9 mouse cellular contexts compared by ENCODE assay signal in the genomic region with DNA sequence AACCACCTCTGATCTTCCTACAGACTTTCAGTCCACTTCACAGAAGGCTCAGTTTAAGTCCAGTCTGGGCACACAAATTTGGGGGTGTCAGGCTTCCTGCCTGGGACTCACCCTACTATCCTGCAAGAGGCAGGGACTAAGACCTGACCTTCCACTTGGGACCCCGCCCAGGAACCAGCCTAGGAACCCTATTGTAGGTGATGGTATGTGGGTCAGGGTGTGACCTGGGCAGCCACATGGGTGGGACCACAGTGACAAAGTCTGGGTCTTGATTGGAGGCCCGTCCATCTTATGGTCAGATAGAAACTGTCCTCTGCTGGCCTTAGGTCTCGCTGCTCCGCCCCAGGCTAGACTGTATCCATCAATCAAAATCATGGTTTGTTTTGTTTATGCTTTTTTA. TPM values are rescaled to one million over a fixed set of nuclear protein-coding genes. Genes with fewer than 3 reads are reported as not detected.
DNase-seq lines count a peak whose midpoint lies in the region; ATAC-seq and TF ChIP-seq lines count a peak whose summit lies in the region.
"Had no signal": no experiment of that assay in that cellular context is flagged by ENCODE, and none has a peak within 500 bp of the region (broad histone marks: within the 10 kb centered on the region; RNA-seq: fewer than 3 reads in every experiment).

No protein-coding gene starts in this region.

- no peak for DNase-seq in heart, postnatal 14 days
- no peak for DNase-seq in forebrain, postnatal 0 days
- DNase-seq in midbrain, embryonic 11.5 days (ENCODE audit: low spot score, missing footprints): no peak
- DNase-seq in gastrocnemius, postnatal 4 days (ENCODE audit: low spot score in 2 of 2): no peak
- DNase-seq in gastrocnemius, adult 18-20 months (ENCODE audit: low spot score): no peak

- no peaks in the 10 kb centered on the region for H3K36me3 ChIP-seq in heart, embryonic 15.5 days
- peaks cover 20% of the 10 kb centered on the region for H3K36me3 ChIP-seq in E14TG2a.4 (ENCODE audit: insufficient read depth, low read length)
- H3K36me3 ChIP-seq in forebrain, postnatal 0 days (ENCODE audit: insufficient read depth): 0 out of 2 replicates have a peak, but pooled peaks cover 4% of the 10 kb centered on the region
- no peaks in the 10 kb centered on the region for H3K36me3 ChIP-seq in midbrain, embryonic 11.5 days (ENCODE audit: control insufficient read depth, insufficient read depth, low read length)

- no peak overlapping the region for H3K9ac ChIP-seq in heart, embryonic 15.5 days
- H3K9ac ChIP-seq in forebrain, postnatal 0 days: peak overlapping the region; percentile 96
- no peak overlapping the region for H3K9ac ChIP-seq in midbrain, embryonic 11.5 days (ENCODE audit: low read length)

- H3K27me3 ChIP-seq in heart, embryonic 15.5 days: peaks cover 59% of the 10 kb centered on the region
- peaks cover 6% of the 10 kb centered on the region; the same call in 1 of the 2 replicates for H3K27me3 ChIP-seq in E14TG2a.4 (ENCODE audit: insufficient read depth, low read length)
- H3K27me3 ChIP-seq in forebrain, postnatal 0 days (ENCODE audit: insufficient read depth, low read length): no peaks in the 10 kb centered on the region
- peaks cover 3% of the 10 kb centered on the region; the same call in 1 of the 2 replicates for H3K27me3 ChIP-seq in midbrain, embryonic 11.5 days (ENCODE audit: control insufficient read depth, insufficient read depth, low read length)

- no peak overlapping the region for H3K27ac ChIP-seq in heart, embryonic 15.5 days
- H3K27ac ChIP-seq in forebrain, postnatal 0 days (ENCODE audit: low read depth, low read length): no peak overlapping the region
- H3K27ac ChIP-seq in midbrain, embryonic 11.5 days (ENCODE audit: low read depth, low read length): no peak overlapping the region

- peaks cover 24% of the 10 kb centered on the region for H3K4me1 ChIP-seq in heart, embryonic 15.5 days (replicated peaks)
- peaks cover 58% of the 10 kb centered on the region for H3K4me1 ChIP-seq in E14TG2a.4 (replicated peaks; ENCODE audit: low read depth, low read length)
- peaks cover 24% of the 10 kb centered on the region for H3K4me1 ChIP-seq in forebrain, postnatal 0 days (ENCODE audit: insufficient read depth)
- peaks cover 41% of the 10 kb centered on the region for H3K4me1 ChIP-seq in midbrain, embryonic 11.5 days (ENCODE audit: control insufficient read depth, insufficient read depth, low read length)

- 0 out of 2 replicates have a peak overlapping the region, but pooled peaks have one; percentile 87 for H3K4me2 ChIP-seq in heart, embryonic 15.5 days
- H3K4me2 ChIP-seq in forebrain, postnatal 0 days (ENCODE audit: low read depth): peak overlapping the region; percentile 58
- H3K4me2 ChIP-seq in midbrain, embryonic 11.5 days: peak overlapping the region; percentile 6; the same call in 1 of the 2 replicates

- TF ChIP-seq CTCF in E14TG2a.4 (conservative IDR thresholded peaks at IDR 0.05; ENCODE audit: low read length): no peak
- no peak for TF ChIP-seq CTCF in forebrain, postnatal 0 days (IDR thresholded peaks at IDR 0.05; ENCODE audit: low read depth)

- H3K4me3 ChIP-seq in heart, embryonic 15.5 days: no peak overlapping the region; the same call in 1 of the 2 replicates
- H3K4me3 ChIP-seq in E14TG2a.4 (replicated peaks; ENCODE audit: low read length): peak overlapping the region; percentile 91
- peak overlapping the region; percentile 84 for H3K4me3 ChIP-seq in forebrain, postnatal 0 days (ENCODE audit: low read depth, low read length)
- H3K4me3 ChIP-seq in midbrain, embryonic 11.5 days (ENCODE audit: low read depth, low read length): no peak overlapping the region

- intact Hi-C loops in heart, postnatal 14 days (cut with DNase I): no loop called here

- WGBS in heart, embryonic 15.5 days: 70% methylated on average over 4 of the region's 4 CpGs
- 80% methylated on average over 4 of the region's 4 CpGs for WGBS in forebrain, postnatal 0 days
- WGBS in midbrain, embryonic 11.5 days: 74% methylated on average over 4 of the region's 4 CpGs

- ATAC-seq in heart, embryonic 15.5 days (replicated peaks; ENCODE audit: insufficient number of reproducible peaks, insufficient read depth, low FRiP score, low read depth): no peak
- no peak for ATAC-seq in forebrain, postnatal 0 days
- ATAC-seq in midbrain, embryonic 11.5 days (ENCODE audit: low FRiP score): no peak
- ATAC-seq in CD4-positive, CD25-positive, alpha-beta regulatory T cell, adult 4 months: no peak

- H3K9me3 ChIP-seq in heart, embryonic 15.5 days (replicated peaks): no peaks in the 10 kb centered on the region
- H3K9me3 ChIP-seq in E14TG2a.4 (ENCODE audit: low read length): no peaks in the 10 kb centered on the region
- no peaks in the 10 kb centered on the region for H3K9me3 ChIP-seq in forebrain, postnatal 0 days (ENCODE audit: low read length)
- no peaks in the 10 kb centered on the region for H3K9me3 ChIP-seq in midbrain, embryonic 11.5 days (ENCODE audit: control insufficient read depth, low read length)

RNA-seq across cellular contexts. Expression of gene Fcho1, which starts 1.1 kb away (rescaled TPM):
- 1.9 and 13.2 TPM in 2 replicates for polyA plus RNA-seq in heart, embryonic 15.5 days (2015; fragmentation: Nextera tagmentation; extraction: Ambion mirVana)
- total RNA-seq in heart, postnatal 14 days (2021): 1 to 10 TPM; 1.4 to 5.7 TPM
- total RNA-seq in forebrain, postnatal 0 days (2014; rRNA removed): 97.2 and 101 TPM in 2 replicates
- 62.4 and 68.7 TPM in 2 replicates for polyA plus RNA-seq in forebrain, postnatal 0 days (2015; fragmentation: Nextera tagmentation; extraction: Ambion mirVana)
- 12.9 and 15.3 TPM in 2 replicates for polyA plus RNA-seq in midbrain, embryonic 11.5 days (2014; fragmentation: Nextera tagmentation; extraction: Ambion mirVana)
- total RNA-seq in gastrocnemius, postnatal 4 days (2021): 1 to 10 TPM in 1 of 2 experiments, under 1 TPM in 1; 0.61 to 1.5 TPM
- not detected for total RNA-seq in gastrocnemius, adult 18-20 months (2021)
- polyA plus RNA-seq in CD4-positive, CD25-positive, alpha-beta regulatory T cell, adult 4 months (2017; shearing (Covaris generic)): 10 to 100 TPM; 40.4 to 46.7 TPM
- polyA plus RNA-seq: C2C12 had no signal

RNA-seq across cellular contexts. Expression of gene B3gnt3, which starts 22.8 kb away (rescaled TPM):
- polyA plus RNA-seq in heart, embryonic 15.5 days (2015; fragmentation: Nextera tagmentation; extraction: Ambion mirVana): 3.4 and 4.0 TPM in 2 replicates
- 10 to 100 TPM in 1 of 2 experiments, 1 to 10 TPM in 1; 9.4 to 11.4 TPM for total RNA-seq in heart, postnatal 14 days (2021)
- total RNA-seq in forebrain, postnatal 0 days (2014; rRNA removed): 0.24 and 0.92 TPM in 2 replicates
- polyA plus RNA-seq in forebrain, postnatal 0 days (2015; fragmentation: Nextera tagmentation; extraction: Ambion mirVana): 0.44 and 0.49 TPM in 2 replicates
- 0.38 and 0.63 TPM in 2 replicates for polyA plus RNA-seq in midbrain, embryonic 11.5 days (2014; fragmentation: Nextera tagmentation; extraction: Ambion mirVana)
- total RNA-seq in gastrocnemius, postnatal 4 days (2021): 1 to 10 TPM; 4.1 to 4.5 TPM
- total RNA-seq in gastrocnemius, adult 18-20 months (2021): 1 to 10 TPM; 1.7 to 2.4 TPM
- 1 to 10 TPM; 3.4 to 6.5 TPM for polyA plus RNA-seq in CD4-positive, CD25-positive, alpha-beta regulatory T cell, adult 4 months (2017; shearing (Covaris generic))

RNA-seq across cellular contexts. Expression of gene Insl3, which starts 35.4 kb away (rescaled TPM):
- polyA plus RNA-seq in heart, embryonic 15.5 days (2015; fragmentation: Nextera tagmentation; extraction: Ambion mirVana): 1.7 and 3.8 TPM in 2 replicates
- 1 to 10 TPM; 5.0 to 7.0 TPM for total RNA-seq in heart, postnatal 14 days (2021)
- 1.6 and 1.8 TPM in 2 replicates for total RNA-seq in forebrain, postnatal 0 days (2014; rRNA removed)
- polyA plus RNA-seq in forebrain, postnatal 0 days (2015; fragmentation: Nextera tagmentation; extraction: Ambion mirVana): 0.36 and 1.4 TPM in 2 replicates
- polyA plus RNA-seq in midbrain, embryonic 11.5 days (2014; fragmentation: Nextera tagmentation; extraction: Ambion mirVana): 0.44 and 0.48 TPM in 2 replicates
- 1 to 10 TPM; 2.6 to 3.4 TPM for total RNA-seq in gastrocnemius, postnatal 4 days (2021)
- total RNA-seq in gastrocnemius, adult 18-20 months (2021): under 1 TPM; 0.78 TPM
- polyA plus RNA-seq in CD4-positive, CD25-positive, alpha-beta regulatory T cell, adult 4 months (2017; shearing (Covaris generic)): 10 to 100 TPM; 15.1 to 24.5 TPM

RNA-seq across cellular contexts. Expression of gene Jak3, which starts 48.3 kb away (rescaled TPM):
- 6.9 and 11.4 TPM in 2 replicates for polyA plus RNA-seq in heart, embryonic 15.5 days (2015; fragmentation: Nextera tagmentation; extraction: Ambion mirVana)
- 10 to 100 TPM; 11.7 to 13.3 TPM for total RNA-seq in heart, postnatal 14 days (2021)
- 5.2 and 7.3 TPM in 2 replicates for total RNA-seq in forebrain, postnatal 0 days (2014; rRNA removed)
- 2.8 and 4.4 TPM in 2 replicates for polyA plus RNA-seq in forebrain, postnatal 0 days (2015; fragmentation: Nextera tagmentation; extraction: Ambion mirVana)
- polyA plus RNA-seq in midbrain, embryonic 11.5 days (2014; fragmentation: Nextera tagmentation; extraction: Ambion mirVana): 1.3 and 1.7 TPM in 2 replicates
- 1 to 10 TPM; 5.0 to 6.5 TPM for total RNA-seq in gastrocnemius, postnatal 4 days (2021)
- total RNA-seq in gastrocnemius, adult 18-20 months (2021): 1 to 10 TPM; 1.4 to 2.2 TPM
- polyA plus RNA-seq in CD4-positive, CD25-positive, alpha-beta regulatory T cell, adult 4 months (2017; shearing (Covaris generic)): 10 to 100 TPM; 21.2 TPM

RNA-seq across cellular contexts. Expression of gene Unc13a, which starts 52.8 kb away (rescaled TPM):
- 0.49 and 0.75 TPM in 2 replicates for polyA plus RNA-seq in heart, embryonic 15.5 days (2015; fragmentation: Nextera tagmentation; extraction: Ambion mirVana)
- 1 to 10 TPM in 1 of 2 experiments, under 1 TPM in 1; 0.93 to 1.1 TPM for total RNA-seq in heart, postnatal 14 days (2021)
- 84.8 and 89.2 TPM in 2 replicates for total RNA-seq in forebrain, postnatal 0 days (2014; rRNA removed)
- 14.2 and 18.8 TPM in 2 replicates for polyA plus RNA-seq in forebrain, postnatal 0 days (2015; fragmentation: Nextera tagmentation; extraction: Ambion mirVana)
- polyA plus RNA-seq in midbrain, embryonic 11.5 days (2014; fragmentation: Nextera tagmentation; extraction: Ambion mirVana): 5.4 and 6.5 TPM in 2 replicates
- total RNA-seq in gastrocnemius, postnatal 4 days (2021): under 1 TPM; 0.22 to 0.47 TPM
- not detected for total RNA-seq in gastrocnemius, adult 18-20 months (2021)
- polyA plus RNA-seq in CD4-positive, CD25-positive, alpha-beta regulatory T cell, adult 4 months (2017; shearing (Covaris generic)): under 1 TPM; 0.47 to 0.50 TPM

Comparison
In these comparisons a context has a peak if more than half of its experiments do, and no peak if none do; other contexts are left out.
1. H3K4me2 ChIP-seq: peak in every context shown above with its lines; median percentile 87 in heart, embryonic 15.5 days; 58 in forebrain, postnatal 0 days; 6 in midbrain, embryonic 11.5 days.
2. H3K4me3 ChIP-seq: peak in E14TG2a.4 (single experiment) and forebrain, postnatal 0 days (single experiment); none in heart, embryonic 15.5 days (single experiment) and midbrain, embryonic 11.5 days (single experiment).
3. RNA of gene Fcho1, which starts 1.1 kb away (total RNA-seq): 97.2 to 101 TPM in forebrain, postnatal 0 days; 1.4 to 5.7 TPM in heart, postnatal 14 days, 0.61 to 1.5 TPM in gastrocnemius, postnatal 4 days and not detected in gastrocnemius, adult 18-20 months; every median in the first group is over 10 times any median in the second.